9 mouse cellular contexts compared by ENCODE assay signal in the genomic region with DNA sequence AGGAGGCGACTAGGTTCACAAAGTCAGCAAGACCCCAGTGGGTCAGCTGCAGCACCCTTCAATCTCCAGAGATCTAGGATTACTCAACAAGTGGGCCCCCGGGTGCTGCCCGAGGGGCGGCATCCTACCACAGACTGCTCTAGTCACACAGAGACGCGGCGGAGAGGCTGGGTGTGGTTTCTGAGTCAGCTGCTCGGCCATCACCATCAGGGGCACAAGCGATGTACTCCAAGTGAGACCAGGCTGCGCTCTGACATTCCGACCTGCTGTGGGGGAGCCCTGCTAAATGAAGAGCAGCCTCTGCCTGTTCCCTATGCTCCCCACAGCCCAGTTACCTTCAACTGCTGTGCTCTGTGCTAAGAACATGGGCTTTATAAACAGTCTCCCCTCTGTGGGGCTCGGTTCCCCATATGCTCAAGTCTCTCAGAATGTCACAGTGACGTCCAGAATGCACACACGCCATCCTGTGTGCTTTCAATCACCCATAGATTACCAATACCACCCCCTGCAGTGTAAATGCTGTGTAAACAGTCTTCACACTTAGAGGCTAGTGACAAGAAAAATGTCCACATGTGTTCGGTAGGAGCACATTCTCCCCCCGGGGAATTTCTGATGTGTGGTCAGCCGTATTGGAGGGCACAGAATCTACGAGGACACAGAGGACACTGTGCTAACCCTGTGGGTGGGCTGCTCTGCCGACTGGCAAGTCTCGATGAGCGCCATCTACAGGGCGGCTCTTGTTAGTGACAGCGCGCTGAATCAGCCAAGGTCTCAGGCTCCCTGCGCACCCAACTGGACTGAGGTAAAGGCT. TPM values are rescaled to one million over a fixed set of nuclear protein-coding genes. Genes with fewer than 3 reads are reported as not detected.
DNase-seq lines count a peak whose midpoint lies in the region; ATAC-seq and TF ChIP-seq lines count a peak whose summit lies in the region.
"Had no signal": no experiment of that assay in that cellular context is flagged by ENCODE, and none has a peak within 500 bp of the region (broad histone marks: within the 10 kb centered on the region; RNA-seq: fewer than 3 reads in every experiment).

No protein-coding gene starts in this region.

- peak; percentile 61 for DNase-seq in cerebellum, adult 11 months
- peak; percentile 66 for DNase-seq in cerebellum, adult 11-12 months
- peak; percentile 69 to 70 for DNase-seq in left cerebral cortex, adult 2 months (ENCODE audit: extremely low spot score in 1 of 2, low spot score in 2 of 2)
- peak; percentile 61 for DNase-seq in right cerebral cortex, postnatal 25 days

- no peak for ATAC-seq in cerebellum, adult (ENCODE audit: insufficient number of reproducible peaks, low FRiP score, low TSS enrichment)
- ATAC-seq in forebrain, embryonic 15.5 days (replicated peaks) = peak; percentile 55; the same call in 1 of the 2 replicates
- no peak for ATAC-seq in hindbrain, embryonic 13.5 days (ENCODE audit: low FRiP score)
- peak; percentile 56 for ATAC-seq in megakaryocyte-erythroid progenitor cell, adult 5-6 weeks (replicated peaks; ENCODE audit: low FRiP score, low TSS enrichment, poor library complexity, severe bottlenecking)

- H3K4me2 ChIP-seq in forebrain, embryonic 15.5 days (replicated peaks) = no peak overlapping the region
- H3K4me2 ChIP-seq in hindbrain, embryonic 13.5 days = no peak overlapping the region

- no peak overlapping the region for H3K27ac ChIP-seq in forebrain, embryonic 15.5 days (replicated peaks)
- no peak overlapping the region for H3K27ac ChIP-seq in hindbrain, embryonic 13.5 days
- H3K27ac ChIP-seq in left cerebral cortex, adult 2 months = no peak overlapping the region
- H3K27ac ChIP-seq: macrophage had no signal

- TF ChIP-seq CTCF in left cerebral cortex, adult 2 months (IDR thresholded peaks at IDR 0.05) = peak; percentile 77

- no peaks in the 10 kb centered on the region for H3K27me3 ChIP-seq in forebrain, embryonic 15.5 days
- H3K27me3 ChIP-seq in hindbrain, embryonic 13.5 days = no peaks in the 10 kb centered on the region

- no peaks in the 10 kb centered on the region for H3K36me3 ChIP-seq in forebrain, embryonic 15.5 days
- H3K36me3 ChIP-seq in hindbrain, embryonic 13.5 days = no peaks in the 10 kb centered on the region

- no peak overlapping the region for H3K9ac ChIP-seq in forebrain, embryonic 15.5 days (replicated peaks)
- H3K9ac ChIP-seq in hindbrain, embryonic 13.5 days = peak overlapping the region; percentile 51

- intact Hi-C loops in left cerebral cortex, adult 2 months (cut with DNase I) = no loop called here

- H3K4me3 ChIP-seq in forebrain, embryonic 15.5 days = no peak overlapping the region
- no peak overlapping the region for H3K4me3 ChIP-seq in hindbrain, embryonic 13.5 days
- H3K4me3 ChIP-seq in left cerebral cortex, adult 2 months = no peak overlapping the region

- WGBS in forebrain, embryonic 15.5 days = 44% methylated on average over 25 of the region's 25 CpGs
- WGBS in hindbrain, embryonic 13.5 days = 43% methylated on average over 25 of the region's 25 CpGs

- H3K4me1 ChIP-seq in forebrain, embryonic 15.5 days = peaks cover 51% of the 10 kb centered on the region
- peaks cover 85% of the 10 kb centered on the region for H3K4me1 ChIP-seq in hindbrain, embryonic 13.5 days (replicated peaks)

- H3K9me3 ChIP-seq in forebrain, embryonic 15.5 days = no peaks in the 10 kb centered on the region
- no peaks in the 10 kb centered on the region for H3K9me3 ChIP-seq in hindbrain, embryonic 13.5 days

RNA-seq across cellular contexts. Expression of a gene that starts 41.1 kb away (rescaled TPM):
- polyA plus RNA-seq in forebrain, embryonic 15.5 days (2015; fragmentation: Nextera tagmentation; extraction: Ambion mirVana) = 52.4 and 54.6 TPM in 2 replicates
- polyA plus RNA-seq in hindbrain, embryonic 13.5 days (2015; fragmentation: Nextera tagmentation; extraction: Ambion mirVana) = 57.4 and 61.1 TPM in 2 replicates
- total RNA-seq in left cerebral cortex, adult 2 months (2021) = 10 to 100 TPM; 25.2 to 34.6 TPM
- 0.35 and 1.2 TPM in 2 replicates for total RNA-seq in megakaryocyte-erythroid progenitor cell, adult 5-6 weeks (2014; fragmentation: Nextera tagmentation)
- 0.61 and 2.0 TPM in 2 replicates for total RNA-seq in megakaryocyte-erythroid progenitor cell, adult 5-6 weeks (2017)

RNA-seq across cellular contexts. Expression of a gene that starts 41.2 kb away (rescaled TPM):
- 12.9 and 13.7 TPM in 2 replicates for polyA plus RNA-seq in forebrain, embryonic 15.5 days (2015; fragmentation: Nextera tagmentation; extraction: Ambion mirVana)
- polyA plus RNA-seq in hindbrain, embryonic 13.5 days (2015; fragmentation: Nextera tagmentation; extraction: Ambion mirVana) = 14.6 and 18.0 TPM in 2 replicates
- total RNA-seq in left cerebral cortex, adult 2 months (2021) = 1 to 10 TPM; 1.3 to 1.5 TPM
- 6.4 and 8.6 TPM in 2 replicates for total RNA-seq in megakaryocyte-erythroid progenitor cell, adult 5-6 weeks (2014; fragmentation: Nextera tagmentation)
- total RNA-seq in megakaryocyte-erythroid progenitor cell, adult 5-6 weeks (2017) = 4.3 and 13.1 TPM in 2 replicates

Comparison
In these comparisons a context has a peak if more than half of its experiments do, and no peak if none do; other contexts are left out.
1. ATAC-seq: peak in forebrain, embryonic 15.5 days (single experiment) and megakaryocyte-erythroid progenitor cell, adult 5-6 weeks (single experiment); none in cerebellum, adult (single experiment) and hindbrain, embryonic 13.5 days (single experiment).
2. RNA of a gene that starts 41.1 kb away (total RNA-seq): 25.2 to 34.6 TPM in left cerebral cortex, adult 2 months; 0.35 to 2.0 TPM in megakaryocyte-erythroid progenitor cell, adult 5-6 weeks; every median in the first group is over 4 times any median in the second.
3. Peak in every context shown above with its lines, with median percentiles within 50 percentile points of each other: DNase-seq.